In the genomic region with DNA sequence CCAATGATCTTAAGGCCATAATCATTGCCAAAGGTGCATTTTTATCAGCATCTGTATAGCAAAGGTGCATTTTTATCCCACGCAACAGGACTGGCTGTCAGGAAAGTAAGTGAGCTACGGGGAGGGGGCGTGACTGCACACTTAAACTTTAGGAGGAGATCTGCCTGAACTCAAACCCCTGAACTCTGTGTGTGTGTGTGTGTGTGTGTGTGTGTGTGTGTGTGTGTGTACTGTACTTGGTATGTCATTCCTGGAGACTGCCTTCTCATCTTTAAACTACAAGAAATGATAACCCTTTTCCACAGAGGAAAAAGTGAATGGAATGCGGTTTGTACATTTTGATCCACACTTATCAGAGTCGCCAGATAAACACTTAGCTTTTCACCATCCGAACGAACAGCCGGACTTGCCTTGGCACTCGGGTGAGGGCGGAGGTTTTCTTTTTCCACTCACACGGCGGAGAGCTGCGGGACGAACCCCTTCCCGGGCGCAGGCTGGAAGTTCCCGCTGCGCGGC, we compare ENCODE assay signal across 8 mouse cellular contexts. TPM values are rescaled to one million over a fixed set of nuclear protein-coding genes. Genes with fewer than 3 reads are reported as not detected.
DNase-seq lines count a peak whose midpoint lies in the region; ATAC-seq and TF ChIP-seq lines count a peak whose summit lies in the region.

No protein-coding gene starts in this region.

- intact Hi-C loops in heart, adult 2 months (cut with DNase I) = loop anchor here (5.0 kb wide), 1 partner anchor 71 kb away; no protein-coding TSS in a partner anchor

- H3K4me1 ChIP-seq in heart, adult 2 months (ENCODE audit: control insufficient read depth, insufficient read depth, low read length) = peaks cover 7% of the 10 kb centered on the region
- no peaks in the 10 kb centered on the region for H3K4me1 ChIP-seq in ES-Bruce4 (ENCODE audit: control insufficient read depth, insufficient read depth, low read length)
- H3K4me1 ChIP-seq in heart, embryonic 16.5 days (ENCODE audit: control insufficient read depth, insufficient read depth, low read length) = peaks cover 30% of the 10 kb centered on the region

- H3K9me3 ChIP-seq in ES-Bruce4 (replicated peaks; ENCODE audit: control insufficient read depth, insufficient read depth, low read length, poor library complexity, severe bottlenecking) = no peaks in the 10 kb centered on the region
- no peaks in the 10 kb centered on the region for H3K9me3 ChIP-seq in heart, embryonic 16.5 days (replicated peaks; ENCODE audit: control insufficient read depth, low read length)

- TF ChIP-seq POLR2A in heart, adult 2 months (IDR thresholded peaks at IDR 0.05; ENCODE audit: insufficient read depth, low read depth, low read length) = no peak
- no peak for TF ChIP-seq POLR2A in ES-Bruce4 (IDR thresholded peaks at IDR 0.05; ENCODE audit: insufficient read depth, low read length)

- TF ChIP-seq CTCF in heart, adult 2 months (IDR thresholded peaks at IDR 0.05) = no peak
- no peak for TF ChIP-seq CTCF in ES-Bruce4 (IDR thresholded peaks at IDR 0.05; ENCODE audit: low read depth, low read length)

- DNase-seq in heart, adult 2 months = no peak
- DNase-seq in heart, postnatal 4 days = no peak
- no peak for DNase-seq in layer of hippocampus, postnatal 25 days (ENCODE audit: extremely low spot score in 1 of 2, low spot score in 1 of 2)
- no peak for DNase-seq in Muller cell, postnatal 12 days (ENCODE audit: inconsistent ontology term)
- DNase-seq in MN1 (ENCODE audit: low spot score) = no peak

- ATAC-seq in heart, embryonic 16.5 days (replicated peaks; ENCODE audit: extremely low read depth, insufficient read depth, low FRiP score) = no peak

- peak overlapping the region; percentile 94 for H3K4me2 ChIP-seq in heart, embryonic 16.5 days (ENCODE audit: low read depth, low read length)

- H3K79me2 ChIP-seq in heart, adult 2 months (replicated peaks; ENCODE audit: control insufficient read depth, insufficient read depth, low read length) = no peaks in the 10 kb centered on the region
- H3K79me2 ChIP-seq in macrophage (ENCODE audit: inconsistent target) = peaks cover 8% of the 10 kb centered on the region; the same call in 1 of the 2 replicates

- peak overlapping the region; percentile 94 for H3K27ac ChIP-seq in heart, adult 2 months
- no peak overlapping the region for H3K27ac ChIP-seq in ES-Bruce4 (ENCODE audit: insufficient read depth, low read length)
- H3K27ac ChIP-seq in heart, embryonic 16.5 days (ENCODE audit: low read length) = peak overlapping the region; percentile 96
- H3K27ac ChIP-seq in macrophage = no peak overlapping the region

- WGBS in heart, adult 2 months = 2% methylated on average over 19 of the region's 19 CpGs
- 2% methylated on average over 19 of the region's 19 CpGs for WGBS in heart, embryonic 16.5 days
- WGBS in macrophage (ENCODE audit: missing documents) = 10% methylated on average over 19 of the region's 19 CpGs

- H3K36me3 ChIP-seq in heart, adult 2 months (ENCODE audit: control insufficient read depth, insufficient read depth, low read length) = no peaks in the 10 kb centered on the region
- H3K36me3 ChIP-seq in ES-Bruce4 (ENCODE audit: control insufficient read depth, insufficient read depth, low read length, poor library complexity, severe bottlenecking) = no peaks in the 10 kb centered on the region
- no peaks in the 10 kb centered on the region for H3K36me3 ChIP-seq in heart, embryonic 16.5 days (ENCODE audit: control insufficient read depth, insufficient read depth)
- no peaks in the 10 kb centered on the region for H3K36me3 ChIP-seq in macrophage (ENCODE audit: inconsistent target)

- peak overlapping the region; percentile 97 for H3K4me3 ChIP-seq in heart, adult 2 months
- H3K4me3 ChIP-seq in ES-Bruce4 (ENCODE audit: low read depth, low read length) = peak overlapping the region; percentile 86
- peak overlapping the region; percentile 90 for H3K4me3 ChIP-seq in heart, embryonic 16.5 days (ENCODE audit: low read length)
- peak overlapping the region; percentile 95 for H3K4me3 ChIP-seq in macrophage (ENCODE audit: inconsistent target)

- H3K9ac ChIP-seq in heart, adult 2 months (ENCODE audit: low read depth, low read length) = peak overlapping the region; percentile 98
- H3K9ac ChIP-seq in ES-Bruce4 (ENCODE audit: low read depth, poor library complexity, severe bottlenecking) = peak overlapping the region; percentile 94
- peak overlapping the region; percentile 87 for H3K9ac ChIP-seq in heart, embryonic 16.5 days (ENCODE audit: low read length)

- no peak for TF ChIP-seq EP300 in heart, adult 2 months (IDR thresholded peaks at IDR 0.05; ENCODE audit: insufficient read depth, low read depth, low read length)
- no peak for TF ChIP-seq EP300 in ES-Bruce4 (IDR thresholded peaks at IDR 0.05; ENCODE audit: insufficient read depth, low read depth, low read length)

- H3K27me3 ChIP-seq in heart, adult 2 months (ENCODE audit: control insufficient read depth, insufficient read depth, low read length) = no peaks in the 10 kb centered on the region
- peaks cover 3% of the 10 kb centered on the region for H3K27me3 ChIP-seq in ES-Bruce4 (ENCODE audit: control insufficient read depth, insufficient read depth, low read length, poor library complexity, severe bottlenecking)
- no peaks in the 10 kb centered on the region for H3K27me3 ChIP-seq in heart, embryonic 16.5 days (ENCODE audit: control insufficient read depth, insufficient read depth, low read length)

RNA-seq across cellular contexts. Expression of gene Prkce, which starts 1.5 kb away (rescaled TPM):
- 10 to 100 TPM; 26.0 to 27.3 TPM for total RNA-seq in heart, adult 2 months (2021)
- 6.1 and 8.1 TPM in 2 replicates for polyA plus RNA-seq in heart, adult 2 months (2012; rRNA removed)
- 10 to 100 TPM; 33.8 to 35.5 TPM for total RNA-seq in heart, postnatal 4 days (2021)
- polyA plus RNA-seq in ES-Bruce4 (2011; ENCODE audit: insufficient read depth, insufficient read length, low read depth, missing spikeins) = 3.3 and 4.3 TPM in 2 replicates
- polyA plus RNA-seq in heart, embryonic 16.5 days (2015; fragmentation: Nextera tagmentation; extraction: Ambion mirVana) = 6.0 and 8.2 TPM in 2 replicates
- 10 to 100 TPM; 10.6 to 26.8 (median 15.6) TPM for total RNA-seq in macrophage (2018; cell fraction: chromatin; rRNA removed)
- 1 to 10 TPM; 1.5 to 2.7 (median 2.1) TPM for total RNA-seq in macrophage (2018; cell fraction: cytosol; rRNA removed)
- 10 to 100 TPM in 6 of 26 experiments, 1 to 10 TPM in 20; 2.9 to 15.3 (median 6.6) TPM for total RNA-seq in macrophage (2018; cell fraction: nucleus; rRNA removed)
- 0.83 to 1.3 TPM (median 1.1 TPM) in 3 replicates for polyA plus RNA-seq in macrophage (2018)
- total RNA-seq in layer of hippocampus, postnatal 25 days (2021) = 100 to 1,000 TPM; 388 to 432 TPM

RNA-seq across cellular contexts. Expression of gene Srbd1, which starts 21.1 kb away (rescaled TPM):
- total RNA-seq in heart, adult 2 months (2021) = 10 to 100 TPM; 12.2 to 12.3 TPM
- 2.7 and 4.1 TPM in 2 replicates for polyA plus RNA-seq in heart, adult 2 months (2012; rRNA removed)
- 10 to 100 TPM; 19.5 to 19.9 TPM for total RNA-seq in heart, postnatal 4 days (2021)
- polyA plus RNA-seq in ES-Bruce4 (2011; ENCODE audit: insufficient read depth, insufficient read length, low read depth, missing spikeins) = 42.5 and 44.4 TPM in 2 replicates
- 11.5 and 12.0 TPM in 2 replicates for polyA plus RNA-seq in heart, embryonic 16.5 days (2015; fragmentation: Nextera tagmentation; extraction: Ambion mirVana)
- total RNA-seq in macrophage (2018; cell fraction: chromatin; rRNA removed) = 10 to 100 TPM in 25 of 26 experiments, 1 to 10 TPM in 1; 7.4 to 58.1 (median 46.2) TPM
- 10 to 100 TPM in 18 of 26 experiments, 1 to 10 TPM in 8; 7.3 to 15.6 (median 10.8) TPM for total RNA-seq in macrophage (2018; cell fraction: cytosol; rRNA removed)
- 10 to 100 TPM in 20 of 26 experiments, 1 to 10 TPM in 6; 4.9 to 44.1 (median 22.4) TPM for total RNA-seq in macrophage (2018; cell fraction: nucleus; rRNA removed)
- 8.3 to 18.6 TPM (median 14.4 TPM) in 3 replicates for polyA plus RNA-seq in macrophage (2018)
- total RNA-seq in layer of hippocampus, postnatal 25 days (2021) = 10 to 100 TPM; 14.4 to 15.1 TPM

Comparison
In these comparisons a context has a peak if more than half of its experiments do, and no peak if none do; other contexts are left out.
1. H3K27ac ChIP-seq: peak in heart, adult 2 months (single experiment) and heart, embryonic 16.5 days (single experiment); none in ES-Bruce4 (single experiment) and macrophage (single experiment).
2. Peak in every context shown above with its lines, with median percentiles within 50 percentile points of each other: H3K4me3 ChIP-seq and H3K9ac ChIP-seq.